Mouse (Mus musculus) cerebellum, postnatal 4 days (tissue): ENCODE results near the gene Ndel1.

ENCODE experiments used
- DNase-seq, 2 experiments: peaks; one replicate each; pipeline ENCODE4 v3.0.0; 2022; ENCODE audit warnings: low spot score in 2 of 2, mixed read lengths in 1 of 2

Gene Ndel1

GRCm38 (mm10) chr11:68893911-68894464 is 22.3 kb upstream of the Ndel1 start:
- DNase-seq = no peak

GRCm38 (mm10) chr11:68892233-68892832 is 20.7 kb upstream of the Ndel1 start:
- no peak for DNase-seq

DNA sequence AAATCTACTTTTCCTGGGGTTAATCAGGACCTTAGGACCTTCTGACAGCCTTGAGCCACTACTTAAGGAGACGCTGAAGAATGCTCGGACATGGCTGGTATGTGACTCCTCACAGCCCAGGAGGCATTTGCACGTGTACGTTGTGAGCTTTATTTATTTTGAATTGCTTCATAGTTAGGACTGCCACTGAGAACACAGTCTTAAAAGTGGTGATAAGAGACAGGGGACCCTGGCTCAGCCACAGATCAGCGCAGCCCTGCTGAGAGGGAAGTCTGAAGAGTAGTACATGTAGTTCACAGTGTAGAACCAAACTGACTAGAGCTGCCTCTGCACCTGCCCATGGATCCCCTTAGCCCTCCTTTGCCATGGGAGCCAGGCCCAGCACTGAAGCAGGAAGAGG is 20.2 kb upstream of the Ndel1 start:
- no peak for DNase-seq

DNA sequence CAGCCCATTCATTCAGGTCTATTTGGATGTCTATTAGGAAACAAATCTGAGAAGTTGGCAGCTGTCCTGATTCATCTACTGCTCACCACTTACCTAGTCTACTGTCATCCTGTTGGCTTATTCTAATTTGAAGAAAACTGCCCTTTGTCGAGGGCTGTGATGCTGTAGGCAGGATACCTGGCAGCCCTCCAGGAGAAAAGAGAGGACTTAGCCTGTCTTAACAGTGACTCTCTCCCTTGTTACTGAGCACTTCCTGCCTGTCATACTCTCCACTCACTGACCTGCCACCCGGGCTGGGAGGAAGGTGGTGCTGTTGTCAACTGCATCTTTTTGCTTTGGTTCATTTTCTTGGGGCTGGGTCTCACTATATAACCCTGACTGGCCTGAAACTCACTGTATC is 19.0 kb upstream of the Ndel1 start:
- no peak for DNase-seq

DNA sequence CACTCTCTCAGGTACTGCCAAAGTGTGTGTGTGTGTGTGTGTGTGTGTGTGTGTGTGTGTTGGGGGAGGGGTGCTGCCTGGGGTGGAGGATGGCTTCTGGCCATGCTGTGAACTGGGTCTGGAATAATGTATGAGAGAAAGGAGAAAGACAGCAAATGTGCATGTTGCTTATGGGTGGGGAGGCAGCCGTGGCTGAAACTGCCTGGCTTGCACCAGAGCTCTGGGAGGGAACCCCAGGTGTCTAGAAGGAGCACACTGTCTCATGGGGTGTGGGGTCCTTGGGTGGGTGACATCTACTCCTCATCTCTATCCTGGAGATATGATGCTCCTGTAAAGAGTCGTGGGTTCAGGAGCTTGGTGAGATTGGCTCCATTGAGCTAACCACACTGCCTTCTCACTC is 17.0 kb upstream of the Ndel1 start:
- DNase-seq = no peak

- no peak for DNase-seq
Observed at GRCm38 (mm10) chr11:68888253-68888652, 16.6 kb upstream of the Ndel1 start, which contains the start of gene Rnf222. TSS of gene Rnf222 (plus strand) at chr11:68888553.

- no peak for DNase-seq
Observed at GRCm38 (mm10) chr11:68886091-68886490, 14.4 kb upstream of the Ndel1 start.

DNA sequence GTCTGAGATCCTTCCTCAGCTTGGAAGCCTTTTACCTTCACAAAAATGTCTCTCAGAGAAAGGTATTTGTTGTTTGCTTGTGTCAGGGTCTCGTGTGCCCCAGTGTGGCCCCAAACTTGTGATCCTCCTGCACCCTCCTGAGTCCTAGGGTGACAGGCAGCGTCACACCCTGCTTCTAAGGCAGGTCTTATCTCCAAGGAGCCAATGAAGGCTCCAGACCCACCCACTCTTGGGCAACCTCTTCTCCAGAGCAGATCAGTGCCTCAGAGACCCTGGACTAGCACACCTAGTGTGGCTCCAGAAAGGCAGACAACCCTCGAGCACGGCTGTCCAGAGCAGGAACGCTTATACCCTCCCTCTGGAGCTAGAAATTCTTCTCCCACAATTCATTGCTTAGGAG is 12.7 kb upstream of the Ndel1 start:
- no peak for DNase-seq

DNA sequence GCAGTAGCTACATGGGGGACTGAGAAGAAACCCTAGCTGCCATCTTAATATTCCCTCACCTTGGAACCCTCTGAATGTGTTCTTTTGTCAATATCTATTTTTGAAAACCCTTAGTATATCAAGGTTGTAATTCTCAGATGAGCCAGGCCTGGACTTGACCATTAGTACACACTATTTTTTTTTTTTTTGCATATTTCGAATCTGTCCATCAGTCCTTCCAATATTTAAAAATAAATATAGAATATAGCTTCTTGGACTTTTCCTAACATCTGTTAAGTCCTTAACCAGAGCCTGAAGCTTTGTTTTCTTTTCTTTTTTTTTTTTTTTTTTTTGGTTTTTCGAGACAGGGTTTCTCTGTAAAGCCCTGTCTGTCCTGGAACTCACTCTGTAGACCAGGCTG is 12.2 kb upstream of the Ndel1 start:
- no peak for DNase-seq

DNA sequence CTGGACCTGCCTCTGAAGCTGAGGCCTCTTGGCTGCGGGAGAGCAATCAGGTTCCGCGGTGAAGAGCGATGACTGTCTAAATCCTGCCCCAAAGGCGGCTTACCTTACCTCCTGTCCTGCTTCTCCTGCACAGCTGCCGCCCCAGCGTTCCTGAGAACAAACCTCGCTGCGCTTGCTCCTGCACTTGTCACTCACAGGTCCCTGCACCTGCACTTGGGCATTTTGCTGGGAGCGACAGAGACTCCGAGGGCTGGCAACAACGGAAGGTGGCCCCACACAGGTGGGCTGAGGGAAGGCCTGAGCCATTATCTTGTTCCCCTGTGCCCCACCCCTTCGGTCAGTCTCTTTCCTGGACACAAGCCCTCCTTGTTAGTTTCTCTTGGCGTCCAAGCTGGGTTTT is 10.4 kb upstream of the Ndel1 start:
- no peak for DNase-seq

DNA sequence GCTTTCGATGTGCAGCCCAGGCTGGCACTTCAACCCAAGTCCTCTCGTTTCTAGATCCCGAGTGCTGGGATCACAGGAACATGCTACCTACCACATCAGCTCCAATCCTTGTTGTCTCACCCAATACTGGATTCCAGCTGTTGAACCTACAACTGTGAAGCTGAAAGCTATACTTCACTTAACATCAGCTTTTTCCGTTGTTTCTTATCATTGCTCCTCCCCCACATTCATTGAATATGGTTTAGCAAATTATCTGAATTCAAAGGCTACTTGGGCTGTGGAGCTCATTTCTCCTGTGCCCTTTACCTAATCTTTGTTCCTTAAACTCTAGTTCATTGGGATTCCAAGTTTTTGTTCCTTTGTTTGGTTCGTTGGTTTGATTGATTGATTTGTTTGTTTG is 7.2 kb upstream of the Ndel1 start:
- no peak for DNase-seq

DNA sequence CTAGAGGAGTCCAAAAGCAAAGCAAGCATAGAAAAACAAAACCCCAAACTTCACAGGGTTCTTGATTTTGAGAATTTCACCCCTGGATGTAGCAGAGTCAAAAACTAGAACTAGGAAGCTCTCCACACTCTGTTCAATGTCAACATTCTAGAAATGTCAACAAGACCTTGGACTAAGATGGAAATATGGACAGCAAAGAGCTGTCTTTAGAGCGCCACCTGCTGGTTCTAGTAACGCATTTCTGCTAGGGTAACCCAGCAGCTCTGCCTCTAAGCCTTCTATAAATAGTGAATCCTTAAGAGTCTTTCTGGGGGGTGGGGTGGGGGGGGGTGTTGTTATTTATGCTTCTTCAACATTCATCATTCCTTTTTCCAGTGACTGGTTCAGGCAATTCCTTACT is 3.2 kb upstream of the Ndel1 start:
- peak in 1 of 2 experiments; percentile 42 for DNase-seq

GRCm38 (mm10) chr11:68871277-68871676 is 381 bp downstream of the Ndel1 start:
- DNase-seq = no peak

GRCm38 (mm10) chr11:68864544-68865189 is 7.0 kb downstream of the Ndel1 start:
- no peak for DNase-seq

- DNase-seq = no peak
Observed at GRCm38 (mm10) chr11:68863631-68864091, 8.0 kb downstream of the Ndel1 start.

DNA sequence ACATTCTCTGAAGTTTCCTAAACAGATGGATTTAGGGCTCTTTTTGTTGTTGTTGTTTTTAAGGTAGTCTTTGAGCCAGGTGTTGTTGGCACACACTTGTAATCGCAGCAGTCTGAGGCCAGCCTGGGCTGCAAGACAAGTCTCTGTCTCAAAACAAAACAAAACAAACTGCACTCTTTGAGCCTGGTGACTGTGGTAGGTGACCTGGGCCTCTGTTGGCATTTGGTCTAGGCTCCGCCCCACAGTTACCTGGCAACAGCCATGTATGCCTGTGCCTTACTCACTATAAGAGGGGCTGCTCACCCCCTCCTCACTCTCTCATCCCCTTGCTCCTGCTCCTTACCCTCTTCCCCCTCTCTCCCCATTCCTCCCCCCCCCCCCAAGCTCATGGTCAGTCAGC is 9.4 kb downstream of the Ndel1 start:
- no peak for DNase-seq

DNA sequence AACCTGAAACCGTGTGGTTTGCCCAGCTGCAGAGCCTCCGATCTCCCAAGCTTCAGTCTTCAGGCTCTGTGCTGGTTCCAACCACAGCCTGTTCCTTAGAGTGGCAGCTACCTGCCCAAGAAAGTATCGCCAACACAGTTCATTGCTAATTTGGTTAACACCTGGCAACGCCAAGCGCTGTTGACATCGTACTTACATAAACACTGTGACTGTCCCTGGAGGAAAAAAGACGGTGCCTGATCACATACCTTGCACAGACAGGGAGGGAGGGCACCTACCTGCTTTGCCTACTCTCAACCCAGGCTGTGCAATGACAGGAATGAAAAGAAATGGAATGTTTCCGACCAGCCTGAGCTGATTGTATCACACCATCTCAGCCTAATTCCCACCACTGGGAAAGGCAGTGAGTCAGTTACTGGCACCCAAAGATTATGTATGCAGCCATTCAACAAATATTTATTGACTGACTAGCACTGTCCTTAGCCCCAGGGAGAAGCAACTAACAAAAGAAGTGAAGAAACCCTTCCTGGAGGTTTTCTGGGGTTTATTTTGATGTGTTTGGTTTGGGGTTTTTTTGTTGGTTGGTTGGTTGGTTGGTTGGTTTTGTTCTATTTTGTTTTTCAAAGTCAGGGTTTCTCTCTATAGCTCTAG is 11.6 kb downstream of the Ndel1 start:
- no peak for DNase-seq

- DNase-seq = no peak
Observed at GRCm38 (mm10) chr11:68857329-68857728, 14.3 kb downstream of the Ndel1 start.

DNA sequence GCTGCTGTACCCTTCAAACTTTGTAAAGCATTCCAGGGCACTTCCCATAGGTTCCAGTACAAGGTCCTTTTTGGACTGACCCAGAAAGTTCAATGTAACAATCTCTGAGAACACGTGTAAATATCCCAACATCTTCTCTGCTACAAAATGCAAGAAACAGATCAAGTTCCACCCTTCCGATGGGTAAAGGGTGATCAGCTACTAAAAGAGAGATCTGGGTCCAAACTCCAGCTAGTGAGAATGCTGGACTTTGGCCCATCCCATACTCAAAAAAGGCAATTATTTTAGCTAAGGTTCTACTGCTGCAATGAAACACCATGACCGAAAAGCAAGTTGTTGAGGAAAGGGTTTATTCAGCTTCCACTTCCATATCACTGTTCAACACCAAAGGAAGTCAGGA is 17.0 kb downstream of the Ndel1 start:
- no peak for DNase-seq

- DNase-seq = no peak
Observed at GRCm38 (mm10) chr11:68853611-68854401, 17.9 kb downstream of the Ndel1 start.

- DNase-seq = peak; percentile 99 to 100
Observed at GRCm38 (mm10) chr11:68852932-68853409, 18.7 kb downstream of the Ndel1 start.

- peak in 1 of 2 experiments; percentile 59 for DNase-seq
Observed at GRCm38 (mm10) chr11:68852486-68852901, 19.2 kb downstream of the Ndel1 start.
